Mouse (Mus musculus): ENCODE measurements around the gene Sdk1. TPM values are rescaled to one million over a fixed set of nuclear protein-coding genes. Genes with fewer than 3 reads are reported as not detected.
A peak's percentile ranks its signal among the peaks of the same experiment; 100 is the strongest.

Gene Sdk1
- polyA plus RNA-seq, 1 experiment from 2014 or later, result 1.9 TPM

DNA sequence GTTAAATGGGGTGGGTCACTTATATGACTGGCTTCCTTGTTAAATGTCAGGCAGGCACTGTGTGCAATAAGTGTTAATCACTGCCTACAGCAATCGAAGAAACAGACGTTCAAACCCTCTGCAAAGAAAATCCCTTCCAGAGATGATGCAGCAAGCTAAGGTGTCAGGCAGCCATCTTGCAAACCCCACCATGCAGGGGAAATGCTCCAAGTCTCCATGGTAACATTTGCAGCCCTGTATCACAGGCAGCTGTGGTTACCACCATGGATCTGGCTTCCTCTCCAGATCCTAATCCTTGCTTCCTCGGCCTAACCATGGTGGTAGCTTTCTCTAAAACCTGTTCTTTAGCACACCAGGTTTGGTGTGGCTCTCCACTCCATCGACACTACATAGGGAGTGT, 507.5 kb downstream of the Sdk1 start:
- H3K9me3 ChIP-seq (ENCODE audit: control insufficient read depth, low read length), result no peaks in the 10 kb centered on the region
- H3K27me3 ChIP-seq (ENCODE audit: control insufficient read depth, insufficient read depth, low read length), result no peaks in the 10 kb centered on the region
- no peak for ATAC-seq (ENCODE audit: low FRiP score, low TSS enrichment)
- H3K4me1 ChIP-seq (ENCODE audit: control insufficient read depth, insufficient read depth, low read length), result no peaks in the 10 kb centered on the region
- no peak overlapping the region for H3K27ac ChIP-seq (replicated peaks; ENCODE audit: low read depth, low read length)
- no peaks in the 10 kb centered on the region for H3K36me3 ChIP-seq (ENCODE audit: control insufficient read depth, insufficient read depth, low read length)
- 82% methylated on average over 4 of the region's 4 CpGs for WGBS
- no peak overlapping the region for H3K9ac ChIP-seq (replicated peaks; ENCODE audit: low read length)
- DNase-seq, result no peak
- H3K4me2 ChIP-seq (ENCODE audit: low read length), result no peak overlapping the region
- H3K4me3 ChIP-seq (replicated peaks; ENCODE audit: low read depth, low read length), result no peak overlapping the region

DNA sequence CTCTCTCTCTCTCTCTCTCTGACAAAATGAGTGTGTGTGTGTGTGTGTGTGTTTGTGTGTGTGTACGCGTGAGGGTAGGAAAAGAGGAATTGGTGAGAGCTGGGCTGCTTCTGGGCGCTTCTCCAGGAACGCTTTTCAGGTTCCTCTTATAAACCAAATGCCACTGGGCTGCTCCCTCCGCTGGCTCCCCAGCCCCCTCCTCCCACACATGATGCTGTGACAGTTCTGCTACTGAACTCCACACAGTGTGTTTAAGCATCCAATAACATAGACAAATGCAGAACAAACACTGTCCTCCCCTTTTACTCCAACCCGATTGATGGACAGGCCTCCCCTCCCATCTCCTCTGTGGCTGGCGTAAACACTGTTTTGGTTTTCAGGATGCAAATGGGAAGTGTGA, 513.0 kb downstream of the Sdk1 start:
- Histone ChIP-seq H3K4me1 (ENCODE audit: control insufficient read depth, insufficient read depth, low read length) (no peaks in the 10 kb centered on the region), H3K4me3 (replicated peaks; ENCODE audit: low read depth, low read length) (no peak overlapping the region), H3K4me2 (ENCODE audit: low read length) (no peak overlapping the region), H3K9ac (replicated peaks; ENCODE audit: low read length) (no peak overlapping the region), H3K27me3 (ENCODE audit: control insufficient read depth, insufficient read depth, low read length) (no peaks in the 10 kb centered on the region), H3K36me3 (ENCODE audit: control insufficient read depth, insufficient read depth, low read length) (no peaks in the 10 kb centered on the region), H3K9me3 (ENCODE audit: control insufficient read depth, low read length) (no peaks in the 10 kb centered on the region), H3K27ac (replicated peaks; ENCODE audit: low read depth, low read length) (no peak overlapping the region)
- DNase-seq, result peak; percentile 55
- WGBS, result 20% methylated on average over 7 of the region's 7 CpGs
- ATAC-seq (ENCODE audit: low FRiP score, low TSS enrichment), result peak; percentile 20; the same call in 1 of the 2 replicates

DNA sequence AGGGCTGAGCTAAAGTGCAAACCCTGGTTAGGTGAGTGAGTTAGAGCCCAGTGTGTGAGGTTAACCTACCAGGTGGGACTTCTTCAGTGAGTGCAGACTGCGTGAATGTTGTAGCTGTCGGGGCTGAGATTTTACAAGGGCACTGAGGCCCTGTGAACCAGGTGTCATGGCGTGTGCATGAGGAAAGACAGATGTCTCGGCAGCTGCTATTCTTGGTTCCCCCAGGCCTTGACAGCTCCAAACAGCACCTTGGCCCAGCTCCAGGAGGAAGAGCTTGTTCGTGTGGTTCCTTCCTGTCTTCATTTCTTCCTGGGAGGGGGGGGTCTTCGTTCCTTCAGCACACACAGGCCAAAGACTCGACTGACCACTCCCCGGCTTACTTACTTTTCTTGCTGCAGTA, 517.6 kb downstream of the Sdk1 start:
- Histone ChIP-seq H3K36me3 (ENCODE audit: control insufficient read depth, insufficient read depth, low read length) (no peaks in the 10 kb centered on the region), H3K4me3 (replicated peaks; ENCODE audit: low read depth, low read length) (no peak overlapping the region), H3K27me3 (ENCODE audit: control insufficient read depth, insufficient read depth, low read length) (no peaks in the 10 kb centered on the region), H3K4me2 (ENCODE audit: low read length) (no peak overlapping the region), H3K4me1 (ENCODE audit: control insufficient read depth, insufficient read depth, low read length) (no peaks in the 10 kb centered on the region), H3K9me3 (ENCODE audit: control insufficient read depth, low read length) (no peaks in the 10 kb centered on the region), H3K9ac (replicated peaks; ENCODE audit: low read length) (no peak overlapping the region), H3K27ac (replicated peaks; ENCODE audit: low read depth, low read length) (no peak overlapping the region)
- DNase-seq (no peak), ATAC-seq (ENCODE audit: low FRiP score, low TSS enrichment) (no peak)
- 80% methylated on average over 8 of the region's 8 CpGs for whole genome bisulfite sequencing

DNA sequence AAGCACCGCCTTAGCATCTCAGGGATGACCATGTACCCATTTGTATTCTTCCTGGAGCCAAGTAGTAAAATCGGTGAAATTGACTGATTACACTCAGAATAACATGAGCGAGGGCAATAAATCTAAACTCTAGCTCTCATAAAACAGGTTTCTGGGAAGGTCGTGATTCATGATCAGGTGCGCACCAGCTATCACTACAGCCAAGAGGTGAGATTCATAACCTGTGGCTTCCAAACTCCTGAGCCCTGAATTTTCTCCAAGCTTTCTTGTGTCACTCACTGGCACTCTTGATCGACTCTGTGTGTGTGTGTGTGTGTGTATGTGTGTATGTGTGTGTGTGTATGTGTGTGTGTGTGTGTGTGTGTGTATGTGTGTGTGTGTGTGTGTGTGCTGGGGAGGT, 522.8 kb downstream of the Sdk1 start:
- no peaks in the 10 kb centered on the region for H3K27me3 ChIP-seq (ENCODE audit: control insufficient read depth, insufficient read depth, low read length)
- ATAC-seq (ENCODE audit: low FRiP score, low TSS enrichment) (no peak), DNase-seq (no peak)
- no peaks in the 10 kb centered on the region for H3K9me3 ChIP-seq (ENCODE audit: control insufficient read depth, low read length)
- H3K4me3 ChIP-seq (replicated peaks; ENCODE audit: low read depth, low read length), result no peak overlapping the region
- H3K36me3 ChIP-seq (ENCODE audit: control insufficient read depth, insufficient read depth, low read length), result no peaks in the 10 kb centered on the region
- no peak overlapping the region for H3K4me2 ChIP-seq (ENCODE audit: low read length)
- WGBS, result 95% methylated on average over 6 of the region's 6 CpGs
- no peaks in the 10 kb centered on the region for H3K4me1 ChIP-seq (ENCODE audit: control insufficient read depth, insufficient read depth, low read length)
- no peak overlapping the region for H3K27ac ChIP-seq (replicated peaks; ENCODE audit: low read depth, low read length)
- no peak overlapping the region for H3K9ac ChIP-seq (replicated peaks; ENCODE audit: low read length)

DNA sequence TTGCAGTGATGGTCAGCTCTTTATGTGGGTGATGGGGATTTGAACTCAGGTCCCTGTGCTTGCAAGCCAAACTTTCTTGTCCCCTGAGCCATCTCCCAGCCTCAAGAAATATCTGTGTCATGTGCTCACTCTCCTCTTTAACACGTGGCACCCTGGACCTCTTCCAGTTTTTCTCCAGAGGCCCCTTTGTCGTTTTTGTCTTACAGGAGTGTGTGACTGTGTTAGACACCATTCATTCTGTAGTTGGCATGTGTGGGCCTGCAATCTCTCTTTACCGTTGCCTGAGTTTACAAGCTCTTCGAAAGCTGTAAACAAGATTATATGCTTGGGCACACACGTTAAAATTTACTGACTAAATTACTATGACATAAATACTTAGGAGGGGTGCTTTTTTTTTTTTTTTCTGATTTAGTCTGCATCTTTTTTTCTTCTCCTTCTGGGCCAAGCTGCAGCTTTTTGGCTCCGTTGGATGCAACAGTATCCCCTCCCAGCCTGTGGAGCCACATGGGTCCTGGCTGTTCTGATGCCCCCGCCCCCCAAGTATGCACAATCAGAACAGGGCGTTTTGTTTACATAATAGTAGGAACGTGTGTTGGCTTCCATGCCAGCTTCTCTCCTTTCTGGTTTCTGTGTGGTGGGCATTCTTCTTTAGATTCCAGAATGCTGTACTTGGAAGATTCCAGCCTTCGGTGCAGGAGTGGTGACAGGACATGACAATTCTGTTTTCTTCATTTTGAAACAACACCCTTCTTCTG, 527.6 kb downstream of the Sdk1 start:
- ATAC-seq (ENCODE audit: low FRiP score, low TSS enrichment), result no peak
- H3K4me3 ChIP-seq (replicated peaks; ENCODE audit: low read depth, low read length), result no peak overlapping the region
- no peaks in the 10 kb centered on the region for H3K36me3 ChIP-seq (ENCODE audit: control insufficient read depth, insufficient read depth, low read length)
- H3K27me3 ChIP-seq (ENCODE audit: control insufficient read depth, insufficient read depth, low read length), result no peaks in the 10 kb centered on the region
- H3K4me2 ChIP-seq (ENCODE audit: low read length), result no peak overlapping the region
- no peak overlapping the region for H3K27ac ChIP-seq (replicated peaks; ENCODE audit: low read depth, low read length)
- peak; percentile 41 for DNase-seq
- WGBS, result 64% methylated on average over 10 of the region's 10 CpGs
- peaks cover 3% of the 10 kb centered on the region; the same call in 1 of the 2 replicates for H3K9me3 ChIP-seq (ENCODE audit: control insufficient read depth, low read length)
- H3K9ac ChIP-seq (replicated peaks; ENCODE audit: low read length), result no peak overlapping the region
- no peaks in the 10 kb centered on the region for H3K4me1 ChIP-seq (ENCODE audit: control insufficient read depth, insufficient read depth, low read length)

DNA sequence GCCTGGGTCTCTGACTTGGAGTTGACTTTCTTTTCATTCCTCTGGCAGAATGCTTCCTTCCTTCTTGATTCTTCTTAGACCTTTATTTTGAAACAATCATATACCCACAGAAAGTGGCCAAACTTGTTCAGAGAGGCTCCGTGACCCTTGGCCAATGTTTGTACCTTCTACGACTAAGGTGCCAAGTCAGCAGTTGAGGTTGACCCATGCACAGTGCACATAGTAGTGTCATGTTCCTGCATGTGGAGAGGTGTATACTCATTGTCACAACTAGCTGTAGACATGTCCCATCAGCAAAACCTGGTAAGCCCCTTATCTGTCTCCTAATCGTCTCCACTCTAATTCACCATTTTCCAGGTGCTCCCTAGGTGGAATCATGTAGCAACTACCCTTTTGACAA, 530.2 kb downstream of the Sdk1 start:
- WGBS, result 93% methylated on average over 3 of the region's 3 CpGs
- Histone ChIP-seq H3K9ac (replicated peaks; ENCODE audit: low read length) (no peak overlapping the region), H3K27ac (replicated peaks; ENCODE audit: low read depth, low read length) (no peak overlapping the region), H3K4me3 (replicated peaks; ENCODE audit: low read depth, low read length) (no peak overlapping the region), H3K27me3 (ENCODE audit: control insufficient read depth, insufficient read depth, low read length) (no peaks in the 10 kb centered on the region), H3K4me1 (ENCODE audit: control insufficient read depth, insufficient read depth, low read length) (no peaks in the 10 kb centered on the region), H3K4me2 (ENCODE audit: low read length) (no peak overlapping the region), H3K36me3 (ENCODE audit: control insufficient read depth, insufficient read depth, low read length) (no peaks in the 10 kb centered on the region), H3K9me3 (ENCODE audit: control insufficient read depth, low read length) (peaks cover 3% of the 10 kb centered on the region; the same call in 1 of the 2 replicates)
- no peak for ATAC-seq (ENCODE audit: low FRiP score, low TSS enrichment)
- DNase-seq, result no peak

DNA sequence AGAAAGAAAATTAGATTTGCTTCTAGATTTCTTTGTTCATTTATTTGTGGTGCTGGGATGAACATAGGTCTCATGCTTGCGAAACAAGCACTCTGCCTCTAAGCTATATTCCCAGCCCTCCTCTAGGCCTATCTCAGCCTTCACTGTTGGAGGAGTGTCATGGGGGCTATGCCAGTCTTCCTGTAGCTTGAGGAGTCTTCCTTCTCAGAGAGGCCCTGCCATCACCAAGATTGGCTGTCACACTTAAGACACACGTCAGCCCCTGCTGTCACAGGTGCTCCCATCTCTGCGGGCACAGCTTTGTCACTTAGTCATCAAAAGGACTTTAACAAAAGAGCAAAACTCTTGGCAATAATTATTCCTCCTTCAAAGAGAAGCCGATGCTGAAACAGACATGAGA, 536.9 kb downstream of the Sdk1 start:
- ATAC-seq (ENCODE audit: low FRiP score, low TSS enrichment) (no peak), DNase-seq (no peak)
- Histone ChIP-seq H3K4me2 (ENCODE audit: low read length) (no peak overlapping the region), H3K36me3 (ENCODE audit: control insufficient read depth, insufficient read depth, low read length) (no peaks in the 10 kb centered on the region), H3K9me3 (ENCODE audit: control insufficient read depth, low read length) (peaks cover 3% of the 10 kb centered on the region; the same call in 1 of the 2 replicates), H3K4me1 (ENCODE audit: control insufficient read depth, insufficient read depth, low read length) (no peaks in the 10 kb centered on the region), H3K4me3 (replicated peaks; ENCODE audit: low read depth, low read length) (no peak overlapping the region), H3K27me3 (ENCODE audit: control insufficient read depth, insufficient read depth, low read length) (no peaks in the 10 kb centered on the region), H3K9ac (replicated peaks; ENCODE audit: low read length) (no peak overlapping the region), H3K27ac (replicated peaks; ENCODE audit: low read depth, low read length) (no peak overlapping the region)
- WGBS, result 59% methylated on average over 4 of the region's 4 CpGs

DNA sequence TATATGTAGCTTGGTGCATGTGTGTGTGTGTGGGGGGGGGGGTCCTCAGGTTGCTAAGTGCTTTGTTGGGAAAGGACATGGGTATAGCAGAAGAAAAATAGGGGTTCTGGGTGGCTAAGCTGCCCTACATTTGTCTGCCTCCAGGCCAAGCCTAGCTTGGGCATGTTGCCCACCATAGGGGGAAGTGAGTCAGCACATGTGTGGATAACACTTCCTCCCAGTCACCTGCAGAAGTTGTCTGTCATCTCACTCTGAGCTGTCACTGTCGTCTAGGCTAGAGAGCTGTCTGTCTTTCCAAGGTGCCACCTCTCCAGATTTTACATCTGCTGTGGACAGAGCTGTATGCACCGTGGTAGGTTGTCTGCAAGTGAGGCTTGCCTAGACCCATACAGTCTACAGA, 539.9 kb downstream of the Sdk1 start:
- no peak overlapping the region for H3K27ac ChIP-seq (replicated peaks; ENCODE audit: low read depth, low read length)
- ATAC-seq (ENCODE audit: low FRiP score, low TSS enrichment), result no peak
- H3K4me3 ChIP-seq (replicated peaks; ENCODE audit: low read depth, low read length), result no peak overlapping the region
- DNase-seq, result no peak
- H3K9ac ChIP-seq (replicated peaks; ENCODE audit: low read length), result no peak overlapping the region
- no peaks in the 10 kb centered on the region for H3K4me1 ChIP-seq (ENCODE audit: control insufficient read depth, insufficient read depth, low read length)
- no peaks in the 10 kb centered on the region for H3K9me3 ChIP-seq (ENCODE audit: control insufficient read depth, low read length)
- WGBS, result 89% methylated on average over 2 of the region's 2 CpGs
- no peaks in the 10 kb centered on the region for H3K36me3 ChIP-seq (ENCODE audit: control insufficient read depth, insufficient read depth, low read length)
- no peak overlapping the region for H3K4me2 ChIP-seq (ENCODE audit: low read length)
- no peaks in the 10 kb centered on the region for H3K27me3 ChIP-seq (ENCODE audit: control insufficient read depth, insufficient read depth, low read length)

DNA sequence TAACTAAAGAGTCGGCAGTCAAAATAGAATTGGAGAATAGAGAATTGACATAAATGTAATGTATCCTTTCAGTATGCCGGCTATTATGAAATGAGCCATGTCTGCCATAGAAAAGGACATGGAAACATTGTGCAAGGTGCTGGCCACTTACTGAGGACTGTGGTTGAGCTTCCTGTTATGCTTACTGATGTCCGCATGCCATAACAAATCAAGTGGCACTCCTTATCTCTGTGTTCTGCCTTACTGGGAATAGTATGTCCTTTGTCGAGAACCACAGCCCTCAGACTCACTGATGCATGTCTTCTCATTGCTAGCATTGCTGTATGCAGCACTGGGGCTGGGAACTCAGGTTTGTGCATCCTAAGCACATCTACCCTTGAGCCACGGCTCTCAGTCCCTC, 541.0 kb downstream of the Sdk1 start:
- H3K9me3 ChIP-seq (ENCODE audit: control insufficient read depth, low read length), result no peaks in the 10 kb centered on the region
- H3K36me3 ChIP-seq (ENCODE audit: control insufficient read depth, insufficient read depth, low read length), result no peaks in the 10 kb centered on the region
- no peaks in the 10 kb centered on the region for H3K4me1 ChIP-seq (ENCODE audit: control insufficient read depth, insufficient read depth, low read length)
- ATAC-seq (ENCODE audit: low FRiP score, low TSS enrichment), result no peak
- H3K4me2 ChIP-seq (ENCODE audit: low read length), result no peak overlapping the region
- 93% methylated on average over 5 of the region's 5 CpGs for WGBS
- H3K27ac ChIP-seq (replicated peaks; ENCODE audit: low read depth, low read length), result no peak overlapping the region
- H3K27me3 ChIP-seq (ENCODE audit: control insufficient read depth, insufficient read depth, low read length), result no peaks in the 10 kb centered on the region
- no peak overlapping the region for H3K4me3 ChIP-seq (replicated peaks; ENCODE audit: low read depth, low read length)
- H3K9ac ChIP-seq (replicated peaks; ENCODE audit: low read length), result no peak overlapping the region
- DNase-seq, result no peak
